Mouse (Mus musculus): ENCODE data around the gene Plekhh2. TPM values are rescaled to one million over a fixed set of nuclear protein-coding genes. Genes with fewer than 3 reads are reported as not detected.

Gene Plekhh2
- polyA plus RNA-seq, 1 experiment from 2014 or later, result 1.6 TPM

DNA sequence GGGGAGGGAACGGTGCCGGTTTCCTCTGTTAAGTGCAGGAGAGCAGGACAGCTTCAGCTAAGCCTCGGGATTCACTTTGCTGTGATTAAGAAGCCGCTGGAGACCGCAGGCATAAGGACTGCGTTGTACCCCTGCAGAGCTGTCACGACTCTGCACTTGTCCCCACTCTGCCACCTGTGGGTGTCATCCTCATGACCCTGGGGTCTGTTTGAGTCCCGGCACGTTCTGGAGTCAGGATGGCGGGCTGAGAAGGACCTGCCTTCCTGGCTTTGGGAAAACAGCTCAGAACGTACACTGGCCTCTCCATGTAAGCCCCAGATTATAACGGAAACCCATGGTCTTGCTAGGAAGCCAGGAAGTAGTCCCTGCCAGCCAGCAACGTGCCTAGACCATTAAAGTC is 95.3 kb downstream of the Plekhh2 start:
- Histone ChIP-seq H3K27ac (ENCODE audit: low read length) (no peak overlapping the region), H3K4me2 (ENCODE audit: low read depth, low read length) (no peak overlapping the region), H3K9ac (ENCODE audit: low read length) (no peak overlapping the region), H3K4me1 (ENCODE audit: control insufficient read depth, insufficient read depth, low read length) (peaks cover 6% of the 10 kb centered on the region; the same call in 1 of the 2 replicates), H3K4me3 (ENCODE audit: low read length) (no peak overlapping the region), H3K36me3 (ENCODE audit: control insufficient read depth, insufficient read depth) (0 out of 2 replicates have a peak, but pooled peaks cover 2% of the 10 kb centered on the region), H3K27me3 (ENCODE audit: control insufficient read depth, insufficient read depth, low read length) (no peaks in the 10 kb centered on the region), H3K9me3 (replicated peaks; ENCODE audit: control insufficient read depth, low read length) (no peaks in the 10 kb centered on the region)
- ATAC-seq (replicated peaks; ENCODE audit: extremely low read depth, insufficient read depth, low FRiP score), result no peak
- 48% methylated on average over 13 of the region's 13 CpGs for WGBS

DNA sequence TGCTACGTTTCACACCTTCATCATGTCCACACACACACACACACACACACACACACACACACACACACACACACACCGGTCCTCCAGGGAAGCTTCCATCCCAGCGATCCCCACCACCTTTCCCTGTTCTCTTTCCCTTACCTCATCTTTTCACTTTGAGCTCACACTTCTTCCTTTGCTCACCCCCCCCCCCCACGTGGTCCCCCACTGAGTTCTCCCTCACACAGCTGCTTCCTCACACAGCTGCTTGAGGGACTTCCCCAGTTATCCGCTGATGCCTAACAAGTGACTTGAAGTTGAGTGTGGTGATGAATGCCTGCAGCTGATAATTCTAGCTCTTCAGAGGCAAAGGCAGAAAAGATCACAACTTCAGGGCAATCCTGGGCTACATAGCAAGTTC is 95.9 kb downstream of the Plekhh2 start:
- Histone ChIP-seq H3K36me3 (ENCODE audit: control insufficient read depth, insufficient read depth) (0 out of 2 replicates have a peak, but pooled peaks cover 2% of the 10 kb centered on the region), H3K27ac (ENCODE audit: low read length) (no peak overlapping the region), H3K27me3 (ENCODE audit: control insufficient read depth, insufficient read depth, low read length) (no peaks in the 10 kb centered on the region), H3K4me2 (ENCODE audit: low read depth, low read length) (no peak overlapping the region), H3K9ac (ENCODE audit: low read length) (no peak overlapping the region), H3K9me3 (replicated peaks; ENCODE audit: control insufficient read depth, low read length) (no peaks in the 10 kb centered on the region), H3K4me3 (ENCODE audit: low read length) (no peak overlapping the region), H3K4me1 (ENCODE audit: control insufficient read depth, insufficient read depth, low read length) (peaks cover 6% of the 10 kb centered on the region; the same call in 1 of the 2 replicates)
- ATAC-seq (replicated peaks; ENCODE audit: extremely low read depth, insufficient read depth, low FRiP score), result no peak
- 64% methylated on average over 5 of the region's 5 CpGs for WGBS

DNA sequence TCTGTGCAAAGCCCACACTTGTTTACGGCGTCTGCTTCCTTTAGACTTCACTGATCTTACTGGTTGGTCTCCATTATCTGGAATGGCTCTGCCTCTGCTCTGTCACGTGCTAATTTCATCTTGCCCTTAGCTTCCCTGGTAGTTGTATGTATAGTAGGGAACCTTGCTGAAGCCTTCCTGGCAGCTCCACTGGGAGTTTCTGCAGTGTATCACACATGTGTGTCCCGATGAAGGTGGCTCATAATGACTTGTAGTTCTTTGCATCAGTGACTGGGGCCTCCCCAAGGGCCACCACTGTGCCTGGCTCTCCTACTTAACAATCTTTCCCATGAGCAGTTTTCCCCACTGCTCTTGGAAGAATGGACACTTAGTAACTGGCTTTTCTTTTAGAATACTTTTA is 96.9 kb downstream of the Plekhh2 start:
- Histone ChIP-seq H3K4me2 (ENCODE audit: low read depth, low read length) (no peak overlapping the region), H3K36me3 (ENCODE audit: control insufficient read depth, insufficient read depth) (0 out of 2 replicates have a peak, but pooled peaks cover 2% of the 10 kb centered on the region), H3K27me3 (ENCODE audit: control insufficient read depth, insufficient read depth, low read length) (no peaks in the 10 kb centered on the region), H3K9me3 (replicated peaks; ENCODE audit: control insufficient read depth, low read length) (no peaks in the 10 kb centered on the region), H3K9ac (ENCODE audit: low read length) (no peak overlapping the region), H3K4me3 (ENCODE audit: low read length) (no peak overlapping the region), H3K4me1 (ENCODE audit: control insufficient read depth, insufficient read depth, low read length) (no peaks in the 10 kb centered on the region), H3K27ac (ENCODE audit: low read length) (no peak overlapping the region)
- no peak for ATAC-seq (replicated peaks; ENCODE audit: extremely low read depth, insufficient read depth, low FRiP score)
- WGBS, result 77% methylated on average over 4 of the region's 4 CpGs

DNA sequence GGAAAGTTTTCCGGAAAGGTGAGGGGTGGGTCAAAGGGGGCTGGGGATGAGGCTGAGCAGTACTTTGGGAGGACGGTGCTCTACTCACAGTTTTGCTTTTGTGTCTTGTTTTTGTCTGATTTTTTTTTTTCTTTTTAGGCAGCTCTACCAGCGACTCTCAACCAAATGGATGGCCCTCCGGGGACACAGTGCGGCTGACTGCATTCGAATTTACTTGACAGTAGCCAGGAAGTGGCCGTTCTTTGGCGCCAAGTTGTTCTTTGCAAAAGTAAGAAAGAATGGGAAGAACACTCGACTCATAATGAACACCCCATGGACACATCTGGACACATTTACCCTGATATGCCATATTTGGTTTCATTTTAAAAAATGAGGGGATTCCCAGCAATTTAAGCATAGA is 99.8 kb downstream of the Plekhh2 start:
- Histone ChIP-seq H3K4me2 (ENCODE audit: low read depth, low read length) (no peak overlapping the region), H3K9ac (ENCODE audit: low read length) (no peak overlapping the region), H3K9me3 (replicated peaks; ENCODE audit: control insufficient read depth, low read length) (no peaks in the 10 kb centered on the region), H3K27ac (ENCODE audit: low read length) (no peak overlapping the region), H3K4me1 (ENCODE audit: control insufficient read depth, insufficient read depth, low read length) (no peaks in the 10 kb centered on the region), H3K36me3 (ENCODE audit: control insufficient read depth, insufficient read depth) (0 out of 2 replicates have a peak, but pooled peaks cover 2% of the 10 kb centered on the region), H3K4me3 (ENCODE audit: low read length) (no peak overlapping the region), H3K27me3 (ENCODE audit: control insufficient read depth, insufficient read depth, low read length) (no peaks in the 10 kb centered on the region)
- no peak for ATAC-seq (replicated peaks; ENCODE audit: extremely low read depth, insufficient read depth, low FRiP score)
- 81% methylated on average over 9 of the region's 9 CpGs for WGBS

DNA sequence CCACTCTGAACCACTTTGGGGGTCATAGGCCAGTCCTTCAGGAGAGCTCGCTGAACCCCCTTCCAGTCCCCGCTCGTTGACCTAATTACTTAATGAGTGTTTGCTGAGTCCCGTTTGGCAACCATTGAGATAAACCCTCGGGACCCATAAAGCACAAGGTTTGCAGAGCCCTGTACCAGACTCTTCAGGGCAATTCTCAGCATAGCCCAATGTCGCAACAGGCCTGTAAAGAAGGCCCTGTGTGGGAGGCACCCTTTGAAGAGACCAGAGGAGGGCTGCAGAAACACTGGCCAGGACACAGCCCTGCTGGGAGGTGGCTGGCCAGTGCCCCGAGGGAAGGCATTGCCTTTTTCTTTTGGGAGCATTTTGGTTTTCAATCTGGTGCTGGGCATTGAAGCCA is 100.3 kb downstream of the Plekhh2 start:
- no peak overlapping the region for H3K9ac ChIP-seq (ENCODE audit: low read length)
- no peak overlapping the region for H3K4me2 ChIP-seq (ENCODE audit: low read depth, low read length)
- ATAC-seq (replicated peaks; ENCODE audit: extremely low read depth, insufficient read depth, low FRiP score), result no peak
- H3K36me3 ChIP-seq (ENCODE audit: control insufficient read depth, insufficient read depth), result 0 out of 2 replicates have a peak, but pooled peaks cover 2% of the 10 kb centered on the region
- H3K27me3 ChIP-seq (ENCODE audit: control insufficient read depth, insufficient read depth, low read length), result no peaks in the 10 kb centered on the region
- no peak overlapping the region for H3K4me3 ChIP-seq (ENCODE audit: low read length)
- no peak overlapping the region for H3K27ac ChIP-seq (ENCODE audit: low read length)
- 64% methylated on average over 7 of the region's 7 CpGs for whole genome bisulfite sequencing
- no peaks in the 10 kb centered on the region for H3K4me1 ChIP-seq (ENCODE audit: control insufficient read depth, insufficient read depth, low read length)
- no peaks in the 10 kb centered on the region for H3K9me3 ChIP-seq (replicated peaks; ENCODE audit: control insufficient read depth, low read length)

DNA sequence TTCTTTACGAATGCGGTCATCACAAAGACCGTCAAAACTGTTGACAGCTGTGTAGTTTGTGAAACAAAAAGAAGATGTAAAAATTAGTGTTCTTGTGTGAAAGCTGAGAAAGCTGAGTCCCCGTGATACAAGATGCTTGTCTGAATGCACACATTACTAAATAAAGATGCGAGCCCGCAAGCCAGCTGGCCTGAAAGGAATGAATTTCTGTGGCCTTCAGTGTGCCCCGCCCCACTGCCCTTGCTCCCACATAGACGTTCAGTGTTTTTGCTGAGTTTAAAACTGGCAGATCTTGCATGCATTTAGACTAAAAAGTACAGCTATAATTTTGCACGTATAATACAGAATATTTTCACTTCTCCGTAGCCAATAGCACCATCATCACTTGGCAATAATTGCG is 104.1 kb downstream of the Plekhh2 start:
- Histone ChIP-seq H3K36me3 (ENCODE audit: control insufficient read depth, insufficient read depth) (0 out of 2 replicates have a peak, but pooled peaks cover 2% of the 10 kb centered on the region), H3K4me2 (ENCODE audit: low read depth, low read length) (no peak overlapping the region), H3K9ac (ENCODE audit: low read length) (no peak overlapping the region), H3K9me3 (replicated peaks; ENCODE audit: control insufficient read depth, low read length) (no peaks in the 10 kb centered on the region), H3K27me3 (ENCODE audit: control insufficient read depth, insufficient read depth, low read length) (no peaks in the 10 kb centered on the region), H3K4me3 (ENCODE audit: low read length) (no peak overlapping the region), H3K4me1 (ENCODE audit: control insufficient read depth, insufficient read depth, low read length) (no peaks in the 10 kb centered on the region), H3K27ac (ENCODE audit: low read length) (no peak overlapping the region)
- ATAC-seq (replicated peaks; ENCODE audit: extremely low read depth, insufficient read depth, low FRiP score), result no peak
- 86% methylated on average over 11 of the region's 11 CpGs for WGBS

GRCm38 (mm10) chr17:84616526-84617074 is 104.9 kb downstream of the Plekhh2 start:
- 82% methylated on average over 6 of the region's 6 CpGs for WGBS
- Histone ChIP-seq H3K36me3 (ENCODE audit: control insufficient read depth, insufficient read depth) (0 out of 2 replicates have a peak, but pooled peaks cover 2% of the 10 kb centered on the region), H3K9ac (ENCODE audit: low read length) (no peak overlapping the region), H3K27me3 (ENCODE audit: control insufficient read depth, insufficient read depth, low read length) (no peaks in the 10 kb centered on the region), H3K4me3 (ENCODE audit: low read length) (no peak overlapping the region), H3K4me2 (ENCODE audit: low read depth, low read length) (no peak overlapping the region), H3K4me1 (ENCODE audit: control insufficient read depth, insufficient read depth, low read length) (no peaks in the 10 kb centered on the region), H3K27ac (ENCODE audit: low read length) (no peak overlapping the region), H3K9me3 (replicated peaks; ENCODE audit: control insufficient read depth, low read length) (no peaks in the 10 kb centered on the region)
- no peak for ATAC-seq (replicated peaks; ENCODE audit: extremely low read depth, insufficient read depth, low FRiP score)

GRCm38 (mm10) chr17:84617953-84618352 is 106.3 kb downstream of the Plekhh2 start:
- Histone ChIP-seq H3K36me3 (ENCODE audit: control insufficient read depth, insufficient read depth) (no peaks in the 10 kb centered on the region), H3K4me2 (ENCODE audit: low read depth, low read length) (no peak overlapping the region), H3K27ac (ENCODE audit: low read length) (no peak overlapping the region), H3K4me1 (ENCODE audit: control insufficient read depth, insufficient read depth, low read length) (no peaks in the 10 kb centered on the region), H3K27me3 (ENCODE audit: control insufficient read depth, insufficient read depth, low read length) (no peaks in the 10 kb centered on the region), H3K4me3 (ENCODE audit: low read length) (no peak overlapping the region), H3K9me3 (replicated peaks; ENCODE audit: control insufficient read depth, low read length) (no peaks in the 10 kb centered on the region), H3K9ac (ENCODE audit: low read length) (no peak overlapping the region)
- ATAC-seq (replicated peaks; ENCODE audit: extremely low read depth, insufficient read depth, low FRiP score), result no peak
- 89% methylated on average over 6 of the region's 6 CpGs for WGBS

- H3K9ac ChIP-seq (ENCODE audit: low read length), result no peak overlapping the region
- no peak for ATAC-seq (replicated peaks; ENCODE audit: extremely low read depth, insufficient read depth, low FRiP score)
- no peak overlapping the region for H3K4me2 ChIP-seq (ENCODE audit: low read depth, low read length)
- no peaks in the 10 kb centered on the region for H3K27me3 ChIP-seq (ENCODE audit: control insufficient read depth, insufficient read depth, low read length)
- H3K4me1 ChIP-seq (ENCODE audit: control insufficient read depth, insufficient read depth, low read length), result no peaks in the 10 kb centered on the region
- H3K27ac ChIP-seq (ENCODE audit: low read length), result no peak overlapping the region
- H3K4me3 ChIP-seq (ENCODE audit: low read length), result no peak overlapping the region
- 85% methylated on average over 7 of the region's 7 CpGs for WGBS
- H3K9me3 ChIP-seq (replicated peaks; ENCODE audit: control insufficient read depth, low read length), result no peaks in the 10 kb centered on the region
- H3K36me3 ChIP-seq (ENCODE audit: control insufficient read depth, insufficient read depth), result no peaks in the 10 kb centered on the region
Measured at GRCm38 (mm10) chr17:84619112-84619511, 107.4 kb downstream of the Plekhh2 start.
